Mouse (Mus musculus): Measurements from ENCODE around the gene Spata31d1d.

Spata31d1d gene

DNA sequence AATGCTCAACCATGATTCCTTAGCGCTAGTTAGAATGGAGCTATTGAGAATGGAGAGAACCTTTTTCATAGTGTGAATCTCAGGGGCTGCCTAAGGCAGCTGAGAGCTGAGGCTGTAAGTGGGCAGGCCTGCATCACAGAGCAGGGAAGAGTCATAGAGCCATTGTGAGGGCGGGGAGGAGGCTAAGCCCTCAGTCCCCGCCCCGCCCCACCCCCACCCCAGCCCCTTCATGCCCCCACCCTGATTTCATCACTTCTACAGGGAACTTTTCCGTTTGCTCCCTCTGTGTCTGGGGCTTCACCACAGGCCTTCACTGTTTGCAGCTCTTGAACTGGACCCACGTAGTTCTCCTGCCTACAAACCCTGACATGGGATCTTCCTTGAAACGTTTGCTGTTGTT lies at the start of gene Spata31d1d:
TSS of gene Spata31d1d (minus strand) at position 101 of the 400 bp plus-strand sequence.
- TF ChIP-seq GATA4 (IDR thresholded peaks at IDR 0.05; ENCODE audit: insufficient replicate concordance, low read length) = no peak

GRCm38 (mm10) chr13:59779213-59779612 lies 47.7 kb upstream of the Spata31d1d start:
- TF ChIP-seq GATA4 (IDR thresholded peaks at IDR 0.05; ENCODE audit: insufficient replicate concordance, low read length) = no peak

GRCm38 (mm10) chr13:59775168-59775567 lies 43.6 kb upstream of the Spata31d1d start:
- TF ChIP-seq GATA4 (IDR thresholded peaks at IDR 0.05; ENCODE audit: insufficient replicate concordance, low read length) = no peak

DNA sequence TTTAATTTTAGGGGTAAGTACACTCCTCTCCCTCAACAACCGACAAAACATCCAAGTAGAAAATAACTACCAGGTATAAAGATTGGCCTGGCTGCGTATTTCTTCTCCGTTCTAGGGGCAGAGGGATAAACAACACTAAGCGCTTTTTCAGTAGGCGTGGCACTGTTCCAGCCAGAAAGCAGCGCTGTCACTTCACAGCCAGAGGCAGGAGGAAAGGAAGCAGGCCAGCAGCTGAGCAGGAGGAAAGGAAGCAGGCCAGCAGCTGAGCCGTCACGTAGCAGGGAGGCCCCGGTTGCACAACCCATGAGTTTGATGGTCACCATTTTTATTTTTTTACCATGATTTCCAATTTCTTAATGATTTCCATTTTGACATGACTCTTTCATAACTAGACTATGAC lies 39.7 kb upstream of the Spata31d1d start:
- TF ChIP-seq GATA4 (IDR thresholded peaks at IDR 0.05; ENCODE audit: insufficient replicate concordance, low read length) = no peak

GRCm38 (mm10) chr13:59770847-59771246 lies 39.3 kb upstream of the Spata31d1d start:
- no peak for TF ChIP-seq GATA4 (IDR thresholded peaks at IDR 0.05; ENCODE audit: insufficient replicate concordance, low read length)

- TF ChIP-seq GATA4 (IDR thresholded peaks at IDR 0.05; ENCODE audit: insufficient replicate concordance, low read length) = peak; percentile 81; the same call in 1 of the 2 replicates
Observed at GRCm38 (mm10) chr13:59770164-59770562, 38.6 kb upstream of the Spata31d1d start.

GRCm38 (mm10) chr13:59769296-59770163 lies 38.0 kb upstream of the Spata31d1d start, which contains the start of gene Isca1:
Gene Isca1 (minus strand): TSS chr13:59769810.
- no peak for TF ChIP-seq GATA4 (IDR thresholded peaks at IDR 0.05; ENCODE audit: insufficient replicate concordance, low read length)

DNA sequence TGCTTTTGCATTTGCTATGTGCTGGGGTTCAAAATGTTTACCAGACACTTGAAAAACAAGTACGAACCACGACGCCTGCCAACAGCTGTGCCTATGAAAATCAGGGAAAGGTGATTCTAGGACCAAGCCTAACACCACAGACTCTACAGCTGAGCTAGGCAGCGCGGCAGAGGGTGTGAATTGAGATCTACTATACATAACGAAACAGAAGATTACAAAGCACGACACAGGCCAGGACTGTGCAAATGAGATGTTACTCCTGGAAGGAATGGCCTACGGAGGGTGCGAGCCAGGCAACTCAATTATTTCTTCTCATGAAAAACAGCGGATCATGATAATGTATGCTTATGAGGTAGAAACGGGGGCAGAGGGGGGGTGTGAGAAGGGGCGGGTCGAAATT lies 37.0 kb upstream of the Spata31d1d start:
- TF ChIP-seq GATA4 (IDR thresholded peaks at IDR 0.05; ENCODE audit: insufficient replicate concordance, low read length) = no peak

- TF ChIP-seq GATA4 (IDR thresholded peaks at IDR 0.05; ENCODE audit: insufficient replicate concordance, low read length) = no peak
Observed at GRCm38 (mm10) chr13:59766786-59767515, 35.4 kb upstream of the Spata31d1d start.

- no peak for TF ChIP-seq GATA4 (IDR thresholded peaks at IDR 0.05; ENCODE audit: insufficient replicate concordance, low read length)
Observed at GRCm38 (mm10) chr13:59762791-59763190, 31.2 kb upstream of the Spata31d1d start.

DNA sequence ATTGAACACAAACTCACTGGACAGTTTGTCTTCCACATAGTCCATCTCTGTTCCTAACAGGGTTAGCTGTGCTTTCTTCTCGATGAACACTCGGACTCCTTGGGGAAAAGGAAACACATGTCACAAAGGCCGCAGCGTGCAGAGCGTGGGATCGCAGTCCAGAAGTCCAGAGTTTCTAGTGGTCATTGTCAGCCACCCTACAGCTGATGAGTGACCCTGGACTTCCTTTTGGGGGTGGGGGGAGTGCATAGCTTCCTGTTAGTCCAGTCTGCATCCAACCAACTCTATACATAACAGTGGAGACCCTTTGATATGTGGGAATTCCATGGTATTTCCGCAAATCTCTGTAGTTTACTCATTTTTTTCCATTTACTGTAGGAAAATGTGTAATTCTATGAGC lies 25.4 kb upstream of the Spata31d1d start:
- no peak for TF ChIP-seq GATA4 (IDR thresholded peaks at IDR 0.05; ENCODE audit: insufficient replicate concordance, low read length)

GRCm38 (mm10) chr13:59750310-59750709 lies 18.8 kb upstream of the Spata31d1d start:
- no peak for TF ChIP-seq GATA4 (IDR thresholded peaks at IDR 0.05; ENCODE audit: insufficient replicate concordance, low read length)

- no peak for TF ChIP-seq GATA4 (IDR thresholded peaks at IDR 0.05; ENCODE audit: insufficient replicate concordance, low read length)
Observed at GRCm38 (mm10) chr13:59746711-59747110, 15.2 kb upstream of the Spata31d1d start, which contains the start of gene 1700014D04Rik. Gene 1700014D04Rik (minus strand): TSS chr13:59746752.

- TF ChIP-seq GATA4 (IDR thresholded peaks at IDR 0.05; ENCODE audit: insufficient replicate concordance, low read length) = no peak
Observed at GRCm38 (mm10) chr13:59746164-59746563, 14.6 kb upstream of the Spata31d1d start.

DNA sequence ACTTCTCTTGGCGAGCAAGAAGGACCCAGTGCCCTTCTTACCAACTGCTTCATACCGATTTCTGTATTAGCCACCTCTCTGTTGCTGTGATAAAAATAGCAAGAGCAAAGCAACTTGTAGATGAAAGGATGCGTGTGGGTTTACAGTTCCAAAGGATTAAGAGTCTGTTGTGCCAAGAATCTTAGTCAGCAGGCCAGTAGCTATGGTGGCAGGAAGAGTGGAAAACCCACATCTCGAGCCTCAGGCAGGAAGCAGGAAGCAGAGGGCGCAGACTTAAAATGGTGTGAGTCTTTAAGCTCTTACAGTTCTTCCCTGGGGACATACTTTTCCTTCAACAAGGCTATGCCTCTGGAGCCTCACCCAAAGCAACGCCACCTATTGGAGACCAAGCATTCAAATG lies 13.9 kb upstream of the Spata31d1d start:
- no peak for TF ChIP-seq GATA4 (IDR thresholded peaks at IDR 0.05; ENCODE audit: insufficient replicate concordance, low read length)

- no peak for TF ChIP-seq GATA4 (IDR thresholded peaks at IDR 0.05; ENCODE audit: insufficient replicate concordance, low read length)
Observed at GRCm38 (mm10) chr13:59741697-59742096, 10.1 kb upstream of the Spata31d1d start.

All from liver, adult (tissue).